Mouse (Mus musculus): ENCODE data around the gene Nucb1. TPM values are rescaled to one million over a fixed set of nuclear protein-coding genes. Genes with fewer than 3 reads are reported as not detected.

Nucb1 gene
- polyA plus RNA-seq, 1 experiment from 2014 or later = 101 TPM

GRCm38 (mm10) chr7:45507583-45507982 lies 2.6 kb downstream of the Nucb1 start:
- no peak for ATAC-seq
- H3K27me3 ChIP-seq = no peaks in the 10 kb centered on the region
- H3K9ac ChIP-seq (replicated peaks) = no peak overlapping the region
- H3K9me3 ChIP-seq = no peaks in the 10 kb centered on the region
- H3K36me3 ChIP-seq = peaks cover 33% of the 10 kb centered on the region
- H3K4me2 ChIP-seq (replicated peaks) = no peak overlapping the region
- H3K27ac ChIP-seq = no peak overlapping the region
- H3K4me1 ChIP-seq (replicated peaks) = peaks cover 18% of the 10 kb centered on the region
- H3K4me3 ChIP-seq (replicated peaks) = no peak overlapping the region
- WGBS = 91% methylated on average over 6 of the region's 6 CpGs

GRCm38 (mm10) chr7:45498427-45498826 lies 11.8 kb downstream of the Nucb1 start:
- 97% methylated on average over 6 of the region's 6 CpGs for WGBS
- no peak overlapping the region for H3K4me3 ChIP-seq (replicated peaks)
- peaks cover 95% of the 10 kb centered on the region for H3K36me3 ChIP-seq
- no peak for ATAC-seq
- H3K27me3 ChIP-seq = no peaks in the 10 kb centered on the region
- no peaks in the 10 kb centered on the region for H3K9me3 ChIP-seq
- H3K4me2 ChIP-seq (replicated peaks) = no peak overlapping the region
- no peak overlapping the region for H3K9ac ChIP-seq (replicated peaks)
- H3K4me1 ChIP-seq (replicated peaks) = no peaks in the 10 kb centered on the region
- no peak overlapping the region for H3K27ac ChIP-seq

GRCm38 (mm10) chr7:45494548-45494947 lies 15.7 kb downstream of the Nucb1 start:
- Histone ChIP-seq H3K27me3 (no peaks in the 10 kb centered on the region), H3K9me3 (no peaks in the 10 kb centered on the region), H3K9ac (replicated peaks) (no peak overlapping the region), H3K4me3 (replicated peaks) (no peak overlapping the region), H3K27ac (no peak overlapping the region), H3K4me1 (replicated peaks) (peaks cover 11% of the 10 kb centered on the region), H3K36me3 (peaks cover 76% of the 10 kb centered on the region), H3K4me2 (replicated peaks) (no peak overlapping the region)
- 86% methylated on average over 9 of the region's 9 CpGs for WGBS
- no peak for ATAC-seq

DNA sequence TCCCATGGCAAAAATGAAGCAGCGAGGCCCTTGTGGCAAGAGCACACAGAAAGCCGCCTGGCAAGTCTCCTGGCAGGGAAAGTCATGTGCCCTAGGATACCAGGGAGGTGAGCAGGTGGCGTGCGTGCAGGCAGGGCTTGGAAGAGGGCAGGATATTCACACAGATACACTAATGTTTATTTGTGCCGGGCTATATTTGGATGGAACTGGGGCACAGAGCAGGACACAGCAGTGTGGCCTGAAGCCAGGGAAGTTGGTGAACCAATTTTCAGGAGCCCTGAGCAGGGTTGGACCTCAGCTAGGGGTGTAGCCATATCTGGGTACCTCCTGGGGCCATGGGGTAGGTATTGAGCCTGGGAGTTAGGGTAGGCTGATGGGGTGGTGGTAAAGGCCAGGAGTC lies 17.3 kb downstream of the Nucb1 start:
- no peaks in the 10 kb centered on the region for H3K27me3 ChIP-seq
- peaks cover 61% of the 10 kb centered on the region for H3K36me3 ChIP-seq
- 95% methylated on average over 5 of the region's 5 CpGs for WGBS
- no peak overlapping the region for H3K4me2 ChIP-seq (replicated peaks)
- no peak overlapping the region for H3K9ac ChIP-seq (replicated peaks)
- no peaks in the 10 kb centered on the region for H3K9me3 ChIP-seq
- peaks cover 23% of the 10 kb centered on the region for H3K4me1 ChIP-seq (replicated peaks)
- no peak overlapping the region for H3K4me3 ChIP-seq (replicated peaks)
- H3K27ac ChIP-seq = no peak overlapping the region
- ATAC-seq = no peak

DNA sequence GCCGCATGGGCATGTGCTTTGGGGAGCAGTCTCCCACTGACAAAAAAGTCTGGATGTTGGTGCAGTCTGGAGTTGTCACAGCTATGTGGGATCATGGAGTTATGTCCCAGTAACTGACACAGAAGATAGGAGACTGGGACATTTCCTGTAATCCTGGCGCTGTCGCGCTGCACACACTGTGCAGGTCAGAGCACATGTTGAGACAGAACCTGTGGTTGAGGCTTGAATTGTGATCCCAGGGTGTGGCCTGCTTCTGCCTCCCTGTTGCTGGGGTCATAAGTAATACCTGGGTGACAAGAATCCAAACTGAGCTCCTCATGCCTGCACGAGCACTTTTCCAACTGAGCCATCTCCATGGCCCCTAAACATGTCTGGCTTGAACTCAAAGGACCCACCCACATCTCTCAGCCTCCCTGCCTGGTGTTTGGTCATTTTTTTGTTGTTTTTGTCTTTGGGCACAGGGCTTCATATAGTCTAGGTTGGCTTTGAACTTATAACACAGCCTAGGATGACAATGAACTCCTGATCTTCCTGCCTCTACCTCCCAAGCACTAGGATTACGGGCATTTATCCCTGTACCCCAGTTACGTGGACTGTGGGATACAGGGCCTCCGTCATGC lies 17.9 kb downstream of the Nucb1 start:
- H3K9ac ChIP-seq (replicated peaks) = no peak overlapping the region
- no peak overlapping the region for H3K27ac ChIP-seq
- no peaks in the 10 kb centered on the region for H3K9me3 ChIP-seq
- H3K4me2 ChIP-seq (replicated peaks) = no peak overlapping the region
- no peak for ATAC-seq
- peaks cover 26% of the 10 kb centered on the region for H3K4me1 ChIP-seq (replicated peaks)
- H3K36me3 ChIP-seq = peaks cover 55% of the 10 kb centered on the region
- H3K4me3 ChIP-seq (replicated peaks) = no peak overlapping the region
- H3K27me3 ChIP-seq = no peaks in the 10 kb centered on the region
- 95% methylated on average over 8 of the region's 8 CpGs for WGBS

- WGBS = 34% methylated on average over 3 of the region's 3 CpGs
- Histone ChIP-seq H3K36me3 (peaks cover 44% of the 10 kb centered on the region), H3K4me2 (replicated peaks) (no peak overlapping the region), H3K9ac (replicated peaks) (peak overlapping the region; percentile 12; the same call in 1 of the 2 replicates), H3K27ac (no peak overlapping the region), H3K4me1 (replicated peaks) (peaks cover 26% of the 10 kb centered on the region), H3K27me3 (no peaks in the 10 kb centered on the region), H3K4me3 (replicated peaks) (no peak overlapping the region), H3K9me3 (no peaks in the 10 kb centered on the region)
- ATAC-seq = no peak
Measured at GRCm38 (mm10) chr7:45491264-45491663, 18.9 kb downstream of the Nucb1 start.

- Histone ChIP-seq H3K4me2 (replicated peaks) (no peak overlapping the region), H3K9ac (replicated peaks) (peak overlapping the region; percentile 12; the same call in 1 of the 2 replicates), H3K9me3 (no peaks in the 10 kb centered on the region), H3K36me3 (peaks cover 39% of the 10 kb centered on the region), H3K27me3 (no peaks in the 10 kb centered on the region), H3K4me3 (replicated peaks) (no peak overlapping the region), H3K27ac (no peak overlapping the region), H3K4me1 (replicated peaks) (peaks cover 26% of the 10 kb centered on the region)
- 42% methylated on average over 9 of the region's 9 CpGs for WGBS
- no peak for ATAC-seq
Measured at GRCm38 (mm10) chr7:45490822-45491221, 19.4 kb downstream of the Nucb1 start.

DNA sequence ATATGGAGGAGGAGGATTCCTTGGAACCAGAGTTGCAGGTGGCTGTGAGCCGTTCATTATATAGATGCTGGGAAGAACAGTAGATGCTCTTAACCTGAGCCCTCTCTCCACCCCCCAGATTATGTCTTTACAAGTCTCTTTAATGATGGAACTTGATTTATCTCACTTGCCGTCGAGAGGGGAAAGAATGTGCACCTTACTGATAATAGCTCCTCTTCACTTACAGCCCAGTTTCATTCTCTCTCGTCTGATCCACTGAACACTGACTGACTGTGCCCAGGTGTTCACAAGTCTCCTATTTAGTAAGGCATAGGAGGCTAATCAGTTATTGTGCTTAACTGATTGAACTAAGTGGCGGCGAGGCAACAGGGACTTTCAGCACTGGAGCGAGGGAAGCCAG lies 20.6 kb downstream of the Nucb1 start:
- no peak overlapping the region for H3K4me3 ChIP-seq (replicated peaks)
- ATAC-seq = no peak
- WGBS = 88% methylated on average over 7 of the region's 7 CpGs
- H3K9me3 ChIP-seq = no peaks in the 10 kb centered on the region
- H3K27me3 ChIP-seq = no peaks in the 10 kb centered on the region
- peaks cover 27% of the 10 kb centered on the region for H3K36me3 ChIP-seq
- no peak overlapping the region for H3K9ac ChIP-seq (replicated peaks)
- no peak overlapping the region for H3K4me2 ChIP-seq (replicated peaks)
- no peak overlapping the region for H3K27ac ChIP-seq
- H3K4me1 ChIP-seq (replicated peaks) = peaks cover 26% of the 10 kb centered on the region

DNA sequence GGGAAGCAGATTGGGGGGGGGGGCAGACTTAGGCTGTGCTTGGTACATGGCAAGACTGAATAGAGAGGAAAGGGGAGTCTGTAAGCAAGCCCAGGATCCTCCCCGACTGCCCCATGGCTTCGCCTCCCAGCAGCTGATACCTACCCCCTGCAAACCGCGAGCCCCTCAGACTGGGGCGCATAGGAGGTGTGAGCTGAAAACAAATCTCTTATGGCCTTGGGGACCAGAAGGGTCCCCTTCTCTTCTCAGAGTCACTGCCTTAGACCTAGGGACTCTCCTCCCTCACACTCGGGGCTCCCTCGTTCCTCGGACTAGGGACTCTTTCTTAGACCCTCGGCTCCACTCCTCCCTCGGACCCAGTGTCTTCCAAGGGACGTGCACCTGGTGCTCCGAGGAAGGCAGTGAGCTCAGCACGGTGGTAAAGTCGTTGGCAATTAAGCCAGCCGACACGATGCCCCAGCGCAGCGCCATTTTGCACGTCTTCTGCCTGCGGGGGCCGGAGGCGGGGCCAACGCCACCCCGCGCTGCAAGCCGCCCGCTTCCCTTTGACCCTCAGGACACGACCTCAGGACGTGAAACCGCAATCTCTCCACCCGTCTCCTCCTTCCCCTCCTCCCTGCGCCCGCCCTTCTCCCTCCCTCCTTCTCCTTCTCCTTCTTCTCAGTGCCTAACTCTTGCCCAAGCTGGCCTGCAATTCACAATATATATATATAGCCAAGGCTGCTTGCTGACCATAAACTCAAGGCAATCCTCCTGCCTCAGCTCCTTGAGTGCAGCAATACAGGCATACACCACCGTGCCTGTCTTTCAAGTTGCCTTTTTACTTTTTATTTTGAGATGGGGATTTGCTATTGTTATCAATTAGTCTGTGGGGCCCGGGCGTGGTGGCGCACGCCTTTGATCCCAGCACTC lies 21.7 kb downstream of the Nucb1 start, which contains the start of gene Dhdh:
Dhdh (minus strand) TSS at position 513 of the 912 bp plus-strand sequence.
- peak within 1 kb of the TSS; percentile 65 for H3K9ac ChIP-seq (replicated peaks)
- peak; percentile 78 for ATAC-seq
- H3K4me1 ChIP-seq (replicated peaks) = peaks cover 26% of the 10 kb centered on the region
- peaks cover 17% of the 10 kb centered on the region for H3K36me3 ChIP-seq
- peak within 1 kb of the TSS; percentile 57 for H3K4me2 ChIP-seq (replicated peaks)
- no peaks in the 10 kb centered on the region for H3K9me3 ChIP-seq
- 9% methylated on average over 38 of the region's 38 CpGs for WGBS
- no peaks in the 10 kb centered on the region for H3K27me3 ChIP-seq
- peak within 1 kb of the TSS; percentile 40 for H3K4me3 ChIP-seq (replicated peaks)
- peak within 1 kb of the TSS; percentile 86 for H3K27ac ChIP-seq

DNA sequence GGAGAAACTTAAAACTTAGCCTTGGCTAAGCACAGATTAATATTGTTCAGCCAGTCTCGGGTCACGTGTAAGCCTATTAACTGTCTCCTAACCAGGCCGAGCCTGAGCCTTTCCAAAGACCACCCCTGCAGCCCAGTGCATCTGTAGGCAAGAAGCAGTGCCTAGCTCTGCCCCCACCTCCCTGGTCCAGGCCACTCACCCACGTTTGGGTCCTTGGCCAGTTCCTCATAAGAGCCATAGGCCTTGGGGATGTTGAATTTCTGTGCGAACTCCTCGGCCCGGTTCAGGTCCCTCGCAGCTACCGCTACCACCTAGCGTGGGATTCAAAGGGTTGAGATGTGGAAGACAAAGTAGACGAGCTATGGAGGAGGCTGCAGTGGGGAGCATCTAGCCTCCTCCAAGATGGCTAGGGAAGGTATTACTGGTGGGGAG lies 22.3 kb downstream of the Nucb1 start:
- Histone ChIP-seq H3K9me3 (no peaks in the 10 kb centered on the region), H3K4me3 (replicated peaks) (peak overlapping the region; percentile 40), H3K27ac (peak overlapping the region; percentile 86), H3K4me1 (replicated peaks) (peaks cover 26% of the 10 kb centered on the region), H3K4me2 (replicated peaks) (peak overlapping the region; percentile 57), H3K9ac (replicated peaks) (peak overlapping the region; percentile 65; the same call in 1 of the 2 replicates), H3K27me3 (no peaks in the 10 kb centered on the region), H3K36me3 (peaks cover 10% of the 10 kb centered on the region)
- ATAC-seq = peak; percentile 80
- WGBS = 13% methylated on average over 11 of the region's 11 CpGs

DNA sequence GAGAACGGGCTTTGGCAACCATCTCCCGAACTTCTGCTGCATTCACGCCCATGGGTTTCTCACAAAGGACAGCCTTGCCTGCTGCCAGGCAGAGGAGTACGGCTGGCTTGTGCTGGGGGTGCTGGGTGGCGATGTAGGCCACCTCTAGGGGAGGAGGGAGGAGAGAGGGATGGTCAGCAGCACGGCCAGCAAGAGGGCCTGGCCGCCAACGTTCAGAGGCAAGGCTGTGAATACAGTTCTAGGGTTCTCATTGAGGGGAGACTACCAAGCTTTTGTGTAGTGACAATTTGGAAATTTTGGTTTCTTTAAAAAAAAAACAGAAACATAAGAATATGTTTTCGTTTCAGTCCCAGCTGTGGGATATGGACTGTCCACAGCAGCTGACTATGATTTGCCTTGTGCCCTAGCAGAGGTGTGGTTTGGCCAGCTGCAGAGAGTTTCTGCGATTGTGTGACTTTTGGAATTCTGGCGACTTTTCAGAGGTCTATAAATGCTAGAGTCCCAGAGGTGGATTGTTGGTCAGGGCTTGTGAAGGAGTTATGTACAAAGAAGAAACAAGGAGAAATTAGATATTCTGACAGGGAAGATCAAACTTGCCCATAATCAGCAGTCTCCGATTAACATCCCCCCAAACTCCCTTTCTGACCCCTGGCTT lies 23.3 kb downstream of the Nucb1 start, which contains the start of gene Gm45808:
Gm45808 (minus strand) TSS at position 51 of the 655 bp plus-strand sequence.
- H3K27me3 ChIP-seq = no peaks in the 10 kb centered on the region
- no peak for ATAC-seq
- 85% methylated on average over 12 of the region's 12 CpGs for WGBS
- H3K9ac ChIP-seq (replicated peaks) = no peak within 1 kb of the TSS
- no peak within 1 kb of the TSS; the same call in 1 of the 2 replicates for H3K4me3 ChIP-seq (replicated peaks)
- peaks cover 26% of the 10 kb centered on the region for H3K4me1 ChIP-seq (replicated peaks)
- no peak within 1 kb of the TSS for H3K27ac ChIP-seq
- H3K4me2 ChIP-seq (replicated peaks) = no peak within 1 kb of the TSS
- peaks cover 1% of the 10 kb centered on the region; the same call in 1 of the 2 replicates for H3K36me3 ChIP-seq
- no peaks in the 10 kb centered on the region for H3K9me3 ChIP-seq

DNA sequence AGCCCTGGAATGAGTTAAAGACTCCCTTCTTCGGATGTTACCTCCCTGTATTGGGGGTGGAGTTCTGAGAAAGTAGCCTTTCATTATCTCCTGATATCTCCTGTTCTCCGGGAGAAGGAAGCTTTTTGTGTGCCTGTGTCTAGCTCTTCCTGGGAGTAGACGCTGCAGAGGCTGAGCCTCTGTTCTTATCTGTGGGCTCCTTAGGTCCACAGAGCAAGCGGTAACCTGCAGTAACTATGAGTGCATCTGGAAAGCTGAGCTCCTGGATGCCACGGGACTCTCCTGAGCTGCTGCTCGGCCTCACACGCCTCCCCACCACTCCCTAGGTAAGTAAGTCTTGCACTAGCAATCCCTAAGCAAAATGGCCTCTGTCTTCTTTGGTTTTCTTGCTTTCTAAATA lies 24.0 kb downstream of the Nucb1 start:
- WGBS = 84% methylated on average over 7 of the region's 7 CpGs

More for the DNA sequence above, 24.0 kb downstream of the Nucb1 start:
- no peaks in the 10 kb centered on the region for H3K9me3 ChIP-seq
- H3K27me3 ChIP-seq = no peaks in the 10 kb centered on the region
- peaks cover 24% of the 10 kb centered on the region for H3K4me1 ChIP-seq (replicated peaks)
- H3K36me3 ChIP-seq = no peaks in the 10 kb centered on the region
- H3K4me2 ChIP-seq (replicated peaks) = no peak overlapping the region
- H3K9ac ChIP-seq (replicated peaks) = no peak overlapping the region
- H3K27ac ChIP-seq = no peak overlapping the region
- ATAC-seq = no peak
- H3K4me3 ChIP-seq (replicated peaks) = no peak overlapping the region

Data from midbrain, embryonic 13.5 days (tissue).